Mouse (Mus musculus) bone marrow macrophage, adult 2 months (primary cell): Measurements from ENCODE around the gene Ptp4a2.

Experiments
- CTCF ChIP-seq: IDR thresholded peaks from 2 replicates; pipeline ENCODE4 v1.5.1; 2012; ENCODE audit warnings: low read depth, mild to moderate bottlenecking, low read length, moderate library complexity
- POLR2A ChIP-seq: IDR thresholded peaks from 2 replicates; pipeline ENCODE4 v1.6.1; 2012; ENCODE audit warnings: mild to moderate bottlenecking, low read depth, low read length, borderline replicate concordance

DNA sequence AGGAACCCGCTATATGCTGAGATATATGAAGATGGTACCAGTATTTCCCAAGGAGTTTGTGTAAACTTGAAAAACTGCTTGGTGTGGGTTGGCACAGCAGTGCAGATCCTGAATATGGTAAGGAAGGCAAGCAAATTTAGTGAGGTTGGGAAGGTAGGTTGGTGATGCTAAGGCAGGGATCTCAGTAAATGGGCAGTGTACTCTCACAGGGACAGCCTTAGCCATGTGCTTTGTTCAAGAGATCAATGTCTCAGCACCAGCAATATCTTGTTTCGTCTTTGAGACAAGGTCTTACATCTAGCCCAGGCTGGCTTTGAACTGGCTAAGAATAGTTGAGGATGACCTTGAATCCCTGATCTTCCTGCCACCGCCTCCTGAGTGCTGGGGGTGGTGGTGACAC is 43.6 kb downstream of the Ptp4a2 start:
- no peak for TF ChIP-seq CTCF
- TF ChIP-seq POLR2A: no peak
